Mouse (Mus musculus) bone marrow macrophage, adult 2 months (primary cell): ENCODE results near the gene Cldn4.

Source experiments
- CTCF ChIP-seq: IDR thresholded peaks from 2 replicates; pipeline ENCODE4 v1.5.1; 2012; ENCODE audit warnings: low read depth, mild to moderate bottlenecking, low read length, moderate library complexity
- POLR2A ChIP-seq: IDR thresholded peaks from 2 replicates; pipeline ENCODE4 v1.6.1; 2012; ENCODE audit warnings: mild to moderate bottlenecking, low read depth, low read length, borderline replicate concordance

- TF ChIP-seq POLR2A = no peak
- no peak for TF ChIP-seq CTCF
Measured at GRCm38 (mm10) chr5:134913352-134913751, 33.4 kb downstream of the Cldn4 start.
